Mouse (Mus musculus): ENCODE measurements around the gene Dpp8.
"Not testable (repeated sequence)": the region's sequence is repeated elsewhere in the genome, so short reads cannot be mapped to it uniquely, and the experiment has no call there.

Dpp8 gene

GRCm38 (mm10) chr9:65032269-65033108 lies at the start of gene Dpp8:
TSS of gene Dpp8 (plus strand) at chr9:65032414.
- DNase-seq (ENCODE audit: low spot score), result peak; percentile 76

- DNase-seq (ENCODE audit: low spot score), result no peak
These were observed 47.0 kb upstream of the Dpp8 start for GRCm38 (mm10) chr9:64985037-64985794.

DNA sequence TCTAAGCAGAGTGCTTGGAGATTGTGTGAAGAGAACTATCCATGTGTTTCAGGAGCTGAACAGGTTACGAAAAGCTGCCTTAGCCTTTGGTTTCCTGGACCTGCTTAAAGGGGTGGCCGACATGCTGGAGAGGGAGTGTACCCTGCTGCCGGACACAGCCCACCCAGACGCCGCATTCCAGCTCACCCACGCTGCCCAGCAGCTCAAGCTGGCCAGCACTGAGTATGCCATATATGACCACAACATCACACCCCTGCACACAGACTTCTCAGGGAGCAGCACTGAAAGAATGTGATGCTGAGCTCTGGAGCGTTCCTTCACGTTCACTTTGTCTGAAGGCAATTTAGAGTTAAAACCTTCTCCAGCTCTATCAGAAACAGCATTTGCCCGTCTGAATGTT lies 46.4 kb upstream of the Dpp8 start:
- DNase-seq (ENCODE audit: low spot score), result no peak

- no peak for DNase-seq (ENCODE audit: low spot score)
These were observed 44.6 kb upstream of the Dpp8 start for GRCm38 (mm10) chr9:64987651-64988050.

DNA sequence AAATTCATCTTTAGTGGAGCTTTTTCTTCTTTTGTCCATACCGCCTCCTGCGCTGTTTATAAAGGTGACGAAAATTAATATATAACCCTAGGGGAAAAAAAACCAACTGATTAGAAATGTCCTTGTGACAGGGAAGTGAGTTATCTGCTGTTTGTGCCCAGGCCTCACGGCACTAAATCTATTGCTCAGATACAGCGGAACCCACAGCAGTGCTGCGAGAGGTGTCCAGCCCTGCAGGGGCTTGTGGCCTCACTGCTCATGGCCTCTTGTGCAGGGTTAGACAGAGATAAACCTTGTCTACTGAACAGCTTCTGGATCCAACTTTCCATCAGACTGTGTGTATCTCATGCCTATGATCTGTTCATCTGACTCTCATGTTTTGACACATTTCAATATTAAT lies 43.8 kb upstream of the Dpp8 start:
- no peak for DNase-seq (ENCODE audit: low spot score)

DNA sequence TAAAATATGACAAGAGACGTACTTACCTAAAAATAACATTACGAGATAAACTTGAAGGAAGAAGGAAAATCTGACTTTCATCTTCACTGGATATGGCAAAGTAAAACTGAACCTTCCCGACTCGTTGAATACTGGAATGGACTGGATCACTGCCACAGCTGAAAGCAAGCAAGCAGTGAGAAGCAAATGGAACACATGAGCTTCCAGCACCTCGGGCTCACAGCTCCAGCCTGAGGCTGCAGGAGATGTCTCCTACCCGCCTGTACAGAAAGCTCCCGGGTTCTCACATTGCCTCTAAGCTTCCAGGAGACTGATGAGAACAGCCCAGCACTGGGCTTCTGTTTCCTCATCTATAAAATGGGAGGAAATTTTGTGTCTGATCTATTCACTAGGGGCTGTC lies 41.9 kb upstream of the Dpp8 start:
- no peak for DNase-seq (ENCODE audit: low spot score)

- not testable (repeated sequence) for DNase-seq (ENCODE audit: low spot score)
These were observed 36.8 kb upstream of the Dpp8 start for GRCm38 (mm10) chr9:64995464-64995863.

DNA sequence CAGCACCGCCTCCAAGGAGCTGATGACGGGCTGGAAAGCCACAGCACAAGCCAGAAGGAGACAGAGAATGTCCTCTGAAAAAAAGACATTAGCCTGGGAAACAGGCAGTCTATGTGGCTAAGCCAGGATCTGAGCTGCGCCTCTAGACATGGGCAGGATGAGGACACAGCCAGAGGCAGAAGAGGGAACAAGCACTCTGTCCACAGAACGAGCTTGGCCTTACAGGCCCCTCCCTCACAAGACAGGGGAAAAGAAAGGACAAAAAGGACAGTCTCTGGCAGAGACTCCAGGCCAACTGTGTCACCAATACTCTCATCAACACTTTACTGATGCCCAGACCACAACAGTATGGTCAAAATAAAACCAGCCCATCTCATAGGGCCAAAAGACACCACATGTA lies 30.7 kb upstream of the Dpp8 start:
- DNase-seq (ENCODE audit: low spot score), result no peak

- no peak for DNase-seq (ENCODE audit: low spot score)
These were observed 26.5 kb upstream of the Dpp8 start for GRCm38 (mm10) chr9:65005737-65006136.

DNA sequence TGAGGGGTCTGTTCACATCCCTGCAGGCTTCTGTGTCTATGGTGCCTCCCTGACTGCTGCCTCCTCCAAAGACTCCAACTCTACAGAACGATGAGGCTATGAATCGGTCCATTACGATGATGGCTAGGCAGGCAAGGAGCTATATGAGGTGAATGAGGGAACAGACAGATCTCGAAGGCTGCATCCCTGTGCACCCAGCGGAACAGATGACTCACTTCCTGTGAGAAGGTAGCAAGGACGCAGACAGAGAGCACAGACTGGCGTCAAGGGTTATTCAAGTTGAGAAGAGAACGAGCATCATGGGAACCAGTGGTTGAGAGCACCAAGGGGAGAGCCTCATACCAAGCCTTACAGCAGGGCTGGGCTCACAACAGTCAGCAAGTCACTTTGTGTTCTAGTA lies 21.6 kb upstream of the Dpp8 start:
- DNase-seq (ENCODE audit: low spot score), result no peak

DNA sequence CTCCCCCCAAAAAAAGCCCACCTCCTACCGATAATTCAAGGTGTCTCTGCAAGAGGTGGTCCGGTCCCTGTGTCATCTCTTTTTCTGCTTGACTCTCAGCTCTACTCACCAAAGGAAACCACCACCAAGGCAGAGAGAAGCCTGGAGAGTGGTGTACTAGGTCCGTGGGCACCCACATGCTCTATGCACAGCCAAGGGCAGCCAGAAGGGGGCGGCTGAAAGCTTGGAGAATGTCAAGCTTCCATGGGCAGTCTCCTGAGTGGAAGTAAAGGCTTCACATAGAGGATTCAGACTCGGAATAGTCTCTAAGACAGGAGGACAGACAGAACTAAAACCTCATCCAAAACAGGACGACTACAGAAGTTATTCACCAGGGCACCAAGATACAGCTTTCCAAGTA lies 20.9 kb upstream of the Dpp8 start:
- DNase-seq (ENCODE audit: low spot score), result no peak

DNA sequence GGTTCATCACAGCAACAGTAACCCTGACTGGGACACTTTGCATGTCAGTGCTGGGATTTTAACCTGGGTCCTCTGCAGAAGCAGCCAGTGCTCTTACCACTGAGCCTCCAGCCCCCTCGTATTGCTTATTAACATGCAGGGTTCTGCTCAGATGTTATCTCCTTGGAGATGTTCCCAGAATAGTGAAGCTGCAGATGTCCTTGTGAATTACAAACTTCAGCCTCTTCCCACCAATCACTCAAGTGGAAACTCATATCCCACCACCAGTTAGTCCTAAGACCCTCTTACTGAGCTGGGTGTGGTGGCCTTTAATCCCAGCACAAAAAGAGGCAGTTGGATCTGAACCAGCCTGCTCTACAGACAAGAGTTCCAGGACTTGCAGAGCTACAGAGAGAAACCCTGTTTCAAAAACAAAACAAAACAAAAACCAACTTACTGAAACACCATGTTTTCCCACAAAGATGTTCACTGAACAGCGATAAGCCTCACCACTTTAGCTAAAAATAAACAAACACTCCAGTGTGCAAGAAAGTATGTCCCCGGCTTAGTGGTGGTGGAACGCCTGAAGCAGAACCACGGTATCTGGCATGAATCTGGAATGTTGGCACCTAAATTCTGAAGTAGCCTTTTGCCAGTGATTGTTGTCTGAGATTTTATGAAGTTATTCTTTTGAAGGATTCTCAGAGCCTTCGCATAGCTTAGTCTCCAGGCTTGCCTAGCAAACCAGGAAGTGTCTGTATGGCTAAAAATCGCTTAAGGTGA lies 16.6 kb upstream of the Dpp8 start:
- no peak for DNase-seq (ENCODE audit: low spot score)

- no peak for DNase-seq (ENCODE audit: low spot score)
These were observed 15.8 kb upstream of the Dpp8 start for GRCm38 (mm10) chr9:65016241-65016977.

DNA sequence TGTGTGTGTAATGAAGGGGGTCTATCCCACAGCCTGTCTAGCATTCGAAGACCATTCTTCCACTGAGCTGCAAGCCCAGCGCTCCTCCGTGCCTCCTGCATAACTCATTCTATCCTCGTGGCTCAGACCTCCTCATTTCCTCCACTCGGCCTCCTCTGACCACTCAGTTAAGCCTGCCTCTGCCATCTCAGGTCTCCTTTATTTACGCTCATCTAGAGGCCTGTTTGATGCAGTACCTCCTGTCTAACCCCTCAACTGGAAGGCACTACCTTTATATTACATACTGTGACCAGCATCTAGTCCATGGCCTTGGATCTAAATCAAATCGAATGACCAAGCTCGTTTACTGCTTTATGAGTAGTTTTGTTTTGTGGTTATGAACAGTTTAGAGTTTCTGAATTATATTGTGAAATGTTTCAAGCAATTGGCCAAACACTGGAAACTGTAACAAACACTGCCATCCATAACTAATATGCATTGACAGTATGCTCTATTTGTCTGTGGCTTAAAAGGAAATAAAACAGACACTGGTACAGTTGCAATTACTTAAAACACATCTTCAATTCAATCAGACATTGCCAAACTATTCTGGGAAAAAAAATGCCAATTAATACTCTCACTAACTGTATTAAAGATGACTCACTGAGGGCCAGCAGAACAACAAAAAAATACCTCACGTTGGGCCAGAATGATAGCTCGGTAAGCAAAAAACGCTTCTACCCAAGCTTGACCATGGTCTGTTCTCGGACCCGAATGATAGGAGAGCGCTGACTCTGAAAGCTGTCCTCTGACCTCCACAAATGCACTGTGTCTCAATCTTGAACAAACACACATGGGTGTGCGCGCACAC lies 15.0 kb upstream of the Dpp8 start:
- no peak for DNase-seq (ENCODE audit: low spot score)

DNA sequence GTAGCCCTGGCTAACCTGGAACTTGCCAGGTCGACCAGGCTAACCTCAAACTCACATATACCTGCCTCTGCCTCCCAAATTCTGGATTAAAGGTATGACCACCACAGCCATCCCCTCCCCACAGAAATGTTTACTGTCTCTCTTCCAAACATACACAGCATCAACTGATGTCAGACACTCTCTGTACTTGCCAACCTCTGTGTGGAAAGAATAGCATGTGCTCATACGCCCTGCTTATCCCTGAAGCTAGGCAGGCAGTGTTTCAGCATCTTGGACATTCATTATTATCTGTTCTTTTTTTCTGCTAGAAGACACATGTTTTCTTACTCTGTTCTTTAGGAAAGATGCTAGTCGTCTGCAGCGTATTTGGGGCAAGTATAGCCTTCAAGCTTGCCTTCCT lies 14.3 kb upstream of the Dpp8 start:
- no peak for DNase-seq (ENCODE audit: low spot score)

DNA sequence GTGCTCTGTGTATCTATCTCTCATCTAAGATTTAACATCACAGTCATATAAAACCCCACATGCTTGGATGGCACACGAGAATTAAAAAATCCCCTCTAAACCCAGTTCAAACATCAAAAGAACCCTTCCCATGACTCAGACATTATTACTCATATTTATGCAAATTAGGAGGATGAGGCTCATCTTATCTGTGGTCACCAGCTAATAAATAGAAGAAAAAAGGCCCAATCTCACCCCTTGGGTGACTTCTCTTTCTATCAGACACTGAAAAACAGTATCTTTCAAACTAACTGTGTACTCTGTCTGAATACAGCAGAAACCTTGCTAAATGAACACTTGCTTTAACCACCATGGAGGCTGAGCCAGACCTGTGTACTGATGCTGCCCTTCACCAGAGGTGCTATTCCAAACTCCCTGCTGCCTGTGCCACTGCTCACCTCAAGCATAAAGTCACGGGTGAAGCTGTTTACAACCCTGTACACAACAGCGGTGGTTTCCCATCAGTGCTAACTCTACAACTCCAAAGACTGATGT lies 13.6 kb upstream of the Dpp8 start:
- no peak for DNase-seq (ENCODE audit: low spot score)

DNA sequence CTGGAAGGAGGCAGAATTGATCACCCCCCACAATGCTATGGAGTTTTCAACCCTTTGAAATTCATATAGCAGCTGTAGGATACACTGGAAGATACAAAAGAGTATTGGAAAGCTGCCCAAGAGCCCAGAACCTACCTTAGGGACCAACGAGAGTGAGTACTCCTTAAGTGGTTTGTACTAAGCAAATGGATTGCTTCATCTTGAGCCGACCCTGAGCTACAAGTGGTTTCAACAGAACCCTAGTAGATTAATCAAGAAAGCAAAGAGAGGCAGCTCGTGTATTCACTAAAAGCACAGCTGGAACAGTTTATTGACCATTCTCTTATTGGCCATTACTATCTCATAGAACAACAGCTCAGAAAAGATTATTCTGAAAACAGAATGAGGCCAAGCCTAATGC lies 13.1 kb upstream of the Dpp8 start:
- no peak for DNase-seq (ENCODE audit: low spot score)

DNA sequence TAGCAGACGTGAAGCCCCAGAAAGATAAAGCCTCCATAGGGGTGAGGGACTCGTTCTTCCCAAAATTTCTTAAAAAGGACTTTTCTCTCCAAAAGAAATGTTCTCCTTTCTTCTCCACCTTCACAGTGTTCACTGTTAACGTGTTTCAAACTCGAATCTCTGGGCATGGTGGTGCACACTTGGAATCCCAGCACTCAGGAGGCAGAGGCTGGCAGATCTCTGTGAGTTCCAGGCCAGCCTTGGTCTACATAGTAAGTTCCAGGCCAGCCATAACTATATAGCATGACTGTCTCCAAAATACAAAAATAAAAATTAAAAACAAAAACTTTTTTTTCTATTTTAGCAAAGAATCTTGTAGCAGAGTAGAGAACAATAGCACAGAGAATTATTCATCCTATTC lies 12.1 kb upstream of the Dpp8 start:
- DNase-seq (ENCODE audit: low spot score), result no peak

DNA sequence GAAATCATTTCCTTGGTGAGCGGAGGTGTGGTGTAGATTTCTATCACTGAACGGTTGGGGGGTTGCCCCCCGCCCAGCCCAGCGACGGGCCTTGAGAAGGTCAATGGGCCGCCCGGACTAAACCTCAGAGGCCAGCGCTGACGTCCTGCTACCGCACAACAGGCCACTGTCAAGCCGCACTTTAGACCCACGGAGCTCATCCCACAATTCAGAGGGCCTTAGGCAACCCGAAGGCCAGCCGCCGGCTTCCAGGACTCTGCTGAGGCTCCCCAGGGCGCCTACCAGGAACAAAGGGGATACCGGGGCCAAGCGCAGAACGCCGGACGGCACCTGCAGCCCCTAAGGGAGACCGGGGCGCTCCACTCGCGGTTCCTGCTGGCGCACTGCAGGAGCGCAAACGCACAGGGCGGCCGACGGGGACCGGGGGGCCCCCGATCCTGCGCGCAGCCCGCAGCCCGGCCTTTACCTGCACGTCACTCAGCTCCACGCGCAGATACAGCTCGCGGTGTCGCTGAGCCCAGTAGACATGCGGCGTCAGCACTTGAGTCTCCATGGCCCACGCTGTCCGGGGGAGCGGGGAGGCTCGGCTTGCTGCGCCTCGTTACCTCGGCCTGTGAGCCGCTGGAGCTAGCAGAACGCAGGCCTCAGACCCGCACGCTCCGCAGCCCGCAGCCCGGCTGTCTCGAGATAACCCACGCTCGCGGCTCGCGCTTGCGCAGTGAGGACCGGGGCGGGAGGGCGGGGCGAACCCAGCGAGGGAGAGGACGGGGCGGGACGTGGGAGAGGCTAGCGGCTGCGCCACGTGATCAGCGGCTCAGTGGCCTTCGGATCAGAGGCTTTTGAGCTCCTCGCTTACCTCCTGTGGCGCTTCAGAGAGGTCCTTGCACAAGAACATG lies 11.0 kb upstream of the Dpp8 start, which contains the start of gene Hacd3:
Hacd3 (minus strand) TSS at position 703 of the 896 bp plus-strand sequence.
- DNase-seq (ENCODE audit: low spot score), result peak; percentile 57
